Mouse (Mus musculus) intestine, embryonic 14.5 days (tissue): Measurements from ENCODE around the gene Dut. TPM values are rescaled to one million over a fixed set of nuclear protein-coding genes. Genes with fewer than 3 reads are reported as not detected.

ENCODE experiments used
- ATAC-seq: fragments of 200-750 bp; cut with Nextera tagmentation; replicated peaks from 2 replicates; pipeline ENCODE4 v1.8.0; 2017; ENCODE audit warnings: low read depth, moderate number of reproducible peaks, moderate TSS enrichment, moderate library complexity; ENCODE audit not compliant: low FRiP score, low TSS enrichment
- DNase-seq: peaks from one replicate; pipeline ENCODE4 v3.0.0-alpha.2; 2018; ENCODE audit warnings: low spot score
- H3K27ac ChIP-seq: fragments of 300-500 bp; sonication (generic); 2 replicates; pipeline ENCODE4 v1.5.1; 2014; ENCODE audit warnings: low read depth, mild to moderate bottlenecking, control low read depth
- H3K27me3 ChIP-seq: fragments of 300-500 bp; sonication (generic); replicated peaks from 2 replicates; pipeline ENCODE4 v1.6.1; 2014; ENCODE audit warnings: low read length, control low read depth; ENCODE audit not compliant: control insufficient read depth, insufficient read depth
- H3K36me3 ChIP-seq: fragments of 300-500 bp; sonication (generic); 2 replicates; pipeline ENCODE4 v1.6.1; 2014; ENCODE audit warnings: low read length, control low read depth; ENCODE audit not compliant: control insufficient read depth, insufficient read depth
- H3K4me1 ChIP-seq: fragments of 300-500 bp; sonication (generic); replicated peaks from 2 replicates; pipeline ENCODE4 v1.6.1; 2014; ENCODE audit warnings: low read length, control low read depth, mixed read lengths; ENCODE audit not compliant: control insufficient read depth, insufficient read depth
- H3K4me2 ChIP-seq: fragments of 300-500 bp; sonication (generic); 2 replicates; pipeline ENCODE4 v1.6.1; 2014; ENCODE audit warnings: low read length
- H3K4me3 ChIP-seq: fragments of 300-500 bp; sonication (generic); 2 replicates; pipeline ENCODE4 v1.5.1; 2014; ENCODE audit warnings: low read depth, low read length, control low read depth, mixed read lengths
- H3K9ac ChIP-seq: fragments of 300-500 bp; sonication (generic); 2 replicates; pipeline ENCODE4 v1.6.1; 2014; ENCODE audit warnings: mild to moderate bottlenecking, low read length
- H3K9me3 ChIP-seq: fragments of 300-500 bp; sonication (generic); 2 replicates; pipeline ENCODE4 v1.6.1; 2016; ENCODE audit warnings: low read length, control low read depth; ENCODE audit not compliant: control insufficient read depth
- WGBS: fragments of 180-500 bp; shearing (Covaris S2); extraction: QIAGEN DNeasy Blood & Tissue Kit; methylation state at CpG from one replicate; pipeline ENCODE4 v1.1.7; 2014; 5-methylcytosine and 5-hydroxymethylcytosine counted together
- polyA plus RNA-seq: library from polyadenylated mRNA; unstranded; fragments of >200 nt; fragmentation: Nextera tagmentation; extraction: Ambion mirVana; gene quantifications from 2 replicates; pipeline ENCODE4 v1.2.1, GENCODE M21; 2014

Gene Dut
- 157 and 162 TPM in 2 replicates for polyA plus RNA-seq

GRCm38 (mm10) chr2:125247108-125247961 is at the start of gene Dut:
Gene Dut, plus strand, starts transcription at chr2:125247190.
- H3K9ac ChIP-seq, result peak within 1 kb of the TSS; percentile 84
- peak; percentile 94 for DNase-seq
- H3K27me3 ChIP-seq, result no peaks in the 10 kb centered on the region
- under 1% methylated on average over 95 of the region's 96 CpGs for WGBS
- H3K27ac ChIP-seq, result peak within 1 kb of the TSS; percentile 95
- H3K36me3 ChIP-seq, result peaks cover 26% of the 10 kb centered on the region
- H3K9me3 ChIP-seq, result no peaks in the 10 kb centered on the region
- H3K4me2 ChIP-seq, result peak within 1 kb of the TSS; percentile 52
- H3K4me3 ChIP-seq, result peak within 1 kb of the TSS; percentile 77
- ATAC-seq, result peak; percentile 99
- peaks cover 9% of the 10 kb centered on the region; the same call in 1 of the 2 replicates for H3K4me1 ChIP-seq

GRCm38 (mm10) chr2:125208894-125209596 is 37.9 kb upstream of the Dut start:
- no peak overlapping the region for H3K9ac ChIP-seq
- H3K4me1 ChIP-seq, result peaks cover 13% of the 10 kb centered on the region; the same call in 1 of the 2 replicates
- H3K36me3 ChIP-seq, result no peaks in the 10 kb centered on the region
- DNase-seq (no peak), ATAC-seq (peak; percentile 23; the same call in 1 of the 2 replicates)
- no peaks in the 10 kb centered on the region for H3K27me3 ChIP-seq
- H3K27ac ChIP-seq, result no peak overlapping the region
- whole genome bisulfite sequencing, result 64% methylated on average over 14 of the region's 14 CpGs
- no peaks in the 10 kb centered on the region for H3K9me3 ChIP-seq
- H3K4me3 ChIP-seq, result no peak overlapping the region
- no peak overlapping the region for H3K4me2 ChIP-seq

- Histone ChIP-seq H3K4me1 (peaks cover 13% of the 10 kb centered on the region; the same call in 1 of the 2 replicates), H3K36me3 (no peaks in the 10 kb centered on the region), H3K27ac (no peak overlapping the region), H3K4me3 (no peak overlapping the region), H3K9me3 (no peaks in the 10 kb centered on the region), H3K27me3 (no peaks in the 10 kb centered on the region), H3K9ac (no peak overlapping the region), H3K4me2 (no peak overlapping the region)
- 46% methylated on average over 10 of the region's 10 CpGs for WGBS
- DNase-seq (no peak), ATAC-seq (no peak)
Observed at GRCm38 (mm10) chr2:125211831-125212510, 35.0 kb upstream of the Dut start.

GRCm38 (mm10) chr2:125214592-125214991 is 32.4 kb upstream of the Dut start:
- Histone ChIP-seq H3K36me3 (no peaks in the 10 kb centered on the region), H3K4me1 (peaks cover 13% of the 10 kb centered on the region; the same call in 1 of the 2 replicates), H3K9me3 (no peaks in the 10 kb centered on the region), H3K9ac (no peak overlapping the region), H3K4me2 (no peak overlapping the region), H3K27me3 (no peaks in the 10 kb centered on the region), H3K27ac (no peak overlapping the region), H3K4me3 (no peak overlapping the region)
- DNase-seq (peak; percentile 94), ATAC-seq (0 out of 2 replicates have a peak, but pooled peaks have one; percentile 55)
- under 1% methylated on average over 3 of the region's 3 CpGs for WGBS

GRCm38 (mm10) chr2:125217286-125217685 is 29.7 kb upstream of the Dut start:
- DNase-seq, result no peak
- H3K4me1 ChIP-seq, result no peaks in the 10 kb centered on the region
- WGBS, result 68% methylated on average over 6 of the region's 6 CpGs

GRCm38 (mm10) chr2:125218566-125218965 is 28.4 kb upstream of the Dut start:
- no peaks in the 10 kb centered on the region for H3K36me3 ChIP-seq
- no peaks in the 10 kb centered on the region for H3K4me1 ChIP-seq
- no peaks in the 10 kb centered on the region for H3K27me3 ChIP-seq
- DNase-seq (no peak), ATAC-seq (no peak)
- no peaks in the 10 kb centered on the region for H3K9me3 ChIP-seq
- no peak overlapping the region for H3K27ac ChIP-seq
- WGBS, result 89% methylated on average over 1 of the region's 1 CpGs
- no peak overlapping the region for H3K4me2 ChIP-seq
- no peak overlapping the region for H3K4me3 ChIP-seq
- no peak overlapping the region for H3K9ac ChIP-seq

More at GRCm38 (mm10) chr2:125217286-125217685, 29.7 kb upstream of the Dut start:
- Histone ChIP-seq H3K4me2 (no peak overlapping the region), H3K36me3 (no peaks in the 10 kb centered on the region), H3K27ac (no peak overlapping the region), H3K9ac (no peak overlapping the region), H3K27me3 (no peaks in the 10 kb centered on the region), H3K9me3 (no peaks in the 10 kb centered on the region), H3K4me3 (no peak overlapping the region)
- no peak for ATAC-seq

- Histone ChIP-seq H3K9ac (no peak overlapping the region), H3K4me1 (no peaks in the 10 kb centered on the region), H3K36me3 (no peaks in the 10 kb centered on the region), H3K4me3 (no peak overlapping the region), H3K9me3 (no peaks in the 10 kb centered on the region), H3K27ac (no peak overlapping the region), H3K4me2 (no peak overlapping the region), H3K27me3 (no peaks in the 10 kb centered on the region)
- no peak for ATAC-seq
- WGBS, result 74% methylated on average over 3 of the region's 3 CpGs
- DNase-seq, result no peak
Observed at GRCm38 (mm10) chr2:125219268-125219667, 27.7 kb upstream of the Dut start.

- ATAC-seq, result no peak
- Histone ChIP-seq H3K4me1 (no peaks in the 10 kb centered on the region), H3K27ac (no peak overlapping the region), H3K4me3 (no peak overlapping the region), H3K36me3 (no peaks in the 10 kb centered on the region), H3K9ac (no peak overlapping the region), H3K27me3 (no peaks in the 10 kb centered on the region), H3K9me3 (no peaks in the 10 kb centered on the region), H3K4me2 (no peak overlapping the region)
- DNase-seq, result no peak
- 76% methylated on average over 1 of the region's 1 CpGs for WGBS
Observed at GRCm38 (mm10) chr2:125221673-125222072, 25.3 kb upstream of the Dut start.
